Mouse (Mus musculus) liver, postnatal 0 days (tissue): Measurements from ENCODE around the gene Psmd5. TPM values are rescaled to one million over a fixed set of nuclear protein-coding genes. Genes with fewer than 3 reads are reported as not detected.
"Not testable (repeated sequence)": the region's sequence is repeated elsewhere in the genome, so short reads cannot be mapped to it uniquely, and the experiment has no call there.

Source experiments
- ATAC-seq: fragments of 200-750 bp; cut with Nextera tagmentation; 2 replicates; pipeline ENCODE4 v1.8.0; 2017; ENCODE audit warnings: mild to moderate bottlenecking, moderate library complexity
- DNase-seq: peaks from one replicate; pipeline ENCODE4 v3.0.0-alpha.2; 2016
- H3K27ac ChIP-seq: fragments of 300-500 bp; sonication (generic); 2 replicates; pipeline ENCODE4 v1.5.1; 2014; ENCODE audit warnings: antibody characterized with exemption, moderate library complexity, mild to moderate bottlenecking, low read depth
- H3K27me3 ChIP-seq: fragments of 300-500 bp; sonication (generic); 2 replicates; pipeline ENCODE4 v1.6.1; 2014; ENCODE audit warnings: low read length, control low read depth, mixed read lengths; ENCODE audit not compliant: insufficient read depth
- H3K36me3 ChIP-seq: fragments of 300-500 bp; sonication (generic); replicated peaks from 2 replicates; pipeline ENCODE4 v1.6.1; 2014; ENCODE audit warnings: mild to moderate bottlenecking, control low read depth, low read length, moderate library complexity, mixed read lengths; ENCODE audit not compliant: insufficient read depth
- H3K4me1 ChIP-seq: fragments of 300-500 bp; sonication (generic); 2 replicates; pipeline ENCODE4 v1.6.1; 2014; ENCODE audit warnings: antibody characterized with exemption, mild to moderate bottlenecking, control low read depth; ENCODE audit not compliant: insufficient read depth
- H3K4me2 ChIP-seq: fragments of 300-500 bp; sonication (generic); 2 replicates; pipeline ENCODE4 v1.6.1; 2014; ENCODE audit warnings: low read depth, mild to moderate bottlenecking, low read length, moderate library complexity, mixed read lengths
- H3K4me3 ChIP-seq: fragments of 300-500 bp; sonication (generic); 2 replicates; pipeline ENCODE4 v1.5.1; 2014; ENCODE audit warnings: low read depth, low read length
- H3K9ac ChIP-seq: fragments of 300-500 bp; sonication (generic); replicated peaks from 2 replicates; pipeline ENCODE4 v1.6.1; 2014; ENCODE audit warnings: mild to moderate bottlenecking, moderate library complexity
- H3K9me3 ChIP-seq: fragments of 300-500 bp; sonication (generic); 2 replicates; pipeline ENCODE4 v1.6.1; 2016; ENCODE audit warnings: mild to moderate bottlenecking, control low read depth, low read length, mixed read lengths
- CTCF ChIP-seq: sonication (generic); IDR thresholded peaks from 2 replicates; pipeline ENCODE4 v1.5.1; 2016; ENCODE audit warnings: antibody characterized with exemption, low read depth
- EP300 ChIP-seq: IDR thresholded peaks from 2 replicates; pipeline ENCODE4 v1.6.1; 2016; ENCODE audit warnings: antibody characterized with exemption, low read depth, mild to moderate bottlenecking
- WGBS: fragments of 180-500 bp; shearing (Covaris S2); extraction: QIAGEN DNeasy Blood & Tissue Kit; methylation state at CpG from one replicate; pipeline ENCODE4 v1.1.7; 2014; ENCODE audit not compliant: insufficient replicate concordance; 5-methylcytosine and 5-hydroxymethylcytosine counted together
- polyA plus RNA-seq: library from polyadenylated mRNA; unstranded; fragments of >200 nt; fragmentation: Nextera tagmentation; extraction: Ambion mirVana; gene quantifications from 2 replicates; pipeline ENCODE4 v1.2.1, GENCODE M21; 2015

Psmd5 gene
- polyA plus RNA-seq, 1 experiment from 2014 or later = 37.3 TPM

GRCm38 (mm10) chr2:34827591-34827990 lies 47.2 kb downstream of the Psmd5 start:
- H3K4me1 ChIP-seq = peaks cover 20% of the 10 kb centered on the region
- no peaks in the 10 kb centered on the region for H3K27me3 ChIP-seq
- H3K9ac ChIP-seq = no peak overlapping the region
- ATAC-seq = no peak
- H3K4me3 ChIP-seq = no peak overlapping the region
- no peak overlapping the region for H3K4me2 ChIP-seq
- no peak for DNase-seq
- no peak for TF ChIP-seq EP300
- TF ChIP-seq CTCF = no peak
- H3K27ac ChIP-seq = peak overlapping the region; percentile 92
- H3K36me3 ChIP-seq = peaks cover 2% of the 10 kb centered on the region
- WGBS = 76% methylated on average over 4 of the region's 4 CpGs
- no peaks in the 10 kb centered on the region for H3K9me3 ChIP-seq

GRCm38 (mm10) chr2:34826460-34827231 lies 48.1 kb downstream of the Psmd5 start:
- ATAC-seq = peak; percentile 5; the same call in 1 of the 2 replicates
- Histone ChIP-seq H3K36me3 (peaks cover 10% of the 10 kb centered on the region), H3K4me2 (peak overlapping the region; percentile 87), H3K9me3 (no peaks in the 10 kb centered on the region), H3K27me3 (no peaks in the 10 kb centered on the region), H3K27ac (peak overlapping the region; percentile 99), H3K4me1 (peaks cover 22% of the 10 kb centered on the region), H3K9ac (peak overlapping the region; percentile 100), H3K4me3 (peak overlapping the region; percentile 99)
- TF ChIP-seq EP300 (no peak), CTCF (no peak)
- no peak for DNase-seq
- 38% methylated on average over 20 of the region's 21 CpGs for whole genome bisulfite sequencing

GRCm38 (mm10) chr2:34825827-34826459 lies 48.8 kb downstream of the Psmd5 start, which contains the start of gene Fbxw2:
Fbxw2 (minus strand) TSS chr2:34826311.
- H3K4me3 ChIP-seq = peak within 1 kb of the TSS; percentile 99
- TF ChIP-seq EP300 (peak; percentile 63), CTCF (no peak)
- H3K9ac ChIP-seq = peak within 1 kb of the TSS; percentile 100
- H3K27ac ChIP-seq = peak within 1 kb of the TSS; percentile 99
- DNase-seq (peak; percentile 95), ATAC-seq (peak; percentile 93)
- H3K4me1 ChIP-seq = peaks cover 22% of the 10 kb centered on the region
- H3K4me2 ChIP-seq = peak within 1 kb of the TSS; percentile 87
- H3K36me3 ChIP-seq = peaks cover 15% of the 10 kb centered on the region
- no peaks in the 10 kb centered on the region for H3K27me3 ChIP-seq
- under 1% methylated on average over 57 of the region's 57 CpGs for WGBS
- H3K9me3 ChIP-seq = no peaks in the 10 kb centered on the region

GRCm38 (mm10) chr2:34818492-34818891 lies 56.3 kb downstream of the Psmd5 start:
- TF ChIP-seq CTCF = no peak
- no peak for TF ChIP-seq EP300
- Histone ChIP-seq H3K36me3 (peaks cover 62% of the 10 kb centered on the region), H3K9me3 (no peaks in the 10 kb centered on the region), H3K9ac (no peak overlapping the region), H3K4me1 (0 out of 2 replicates have a peak, but pooled peaks cover 2% of the 10 kb centered on the region), H3K4me3 (no peak overlapping the region), H3K4me2 (no peak overlapping the region), H3K27ac (no peak overlapping the region), H3K27me3 (no peaks in the 10 kb centered on the region)
- ATAC-seq (no peak), DNase-seq (no peak)
- WGBS = 95% methylated on average over 2 of the region's 2 CpGs

GRCm38 (mm10) chr2:34815893-34816292 lies 58.9 kb downstream of the Psmd5 start:
- Histone ChIP-seq H3K27ac (peak overlapping the region; percentile 34), H3K36me3 (peaks cover 71% of the 10 kb centered on the region)
- H3K27me3 ChIP-seq, H3K9me3 ChIP-seq, H3K4me1 ChIP-seq, ATAC-seq, DNase-seq, H3K4me2 ChIP-seq, H3K9ac ChIP-seq, H3K4me3 ChIP-seq: not testable (repeated sequence)
- WGBS = 92% methylated on average over 2 of the region's 2 CpGs

GRCm38 (mm10) chr2:34812706-34813105 lies 62.1 kb downstream of the Psmd5 start:
- no peaks in the 10 kb centered on the region for H3K9me3 ChIP-seq
- H3K27ac ChIP-seq = no peak overlapping the region
- WGBS = 83% methylated on average over 7 of the region's 7 CpGs
- TF ChIP-seq CTCF (no peak), EP300 (no peak)
- H3K4me3 ChIP-seq = no peak overlapping the region
- no peak overlapping the region for H3K4me2 ChIP-seq
- ATAC-seq (no peak), DNase-seq (no peak)
- no peak overlapping the region for H3K9ac ChIP-seq
- peaks cover 81% of the 10 kb centered on the region for H3K36me3 ChIP-seq
- H3K4me1 ChIP-seq = peaks cover 11% of the 10 kb centered on the region
- H3K27me3 ChIP-seq = no peaks in the 10 kb centered on the region
